Mouse (Mus musculus) liver, adult 2 months (tissue): ENCODE data around the gene Nlrp4f. TPM values are rescaled to one million over a fixed set of nuclear protein-coding genes. Genes with fewer than 3 reads are reported as not detected.

Source experiments
- DNase-seq: peaks from one replicate; pipeline ENCODE4 v3.0.0-alpha.2; 2011; ENCODE audit warnings: low read depth, low spot score; ENCODE audit errors: extremely low read depth
- H3K27ac ChIP-seq: fragments of 200-500 bp; replicated peaks from 2 replicates; pipeline ENCODE4 v1.5.1; 2012; ENCODE audit warnings: low read depth, mild to moderate bottlenecking, control low read depth, inconsistent platforms, low read length; ENCODE audit not compliant: insufficient read depth
- H3K27me3 ChIP-seq: fragments of 200-500 bp; 2 replicates; pipeline ENCODE4 v1.6.1; 2012; ENCODE audit warnings: mild to moderate bottlenecking, moderate library complexity, low read length, inconsistent platforms; ENCODE audit not compliant: control insufficient read depth, insufficient read depth
- H3K36me3 ChIP-seq: fragments of 200-500 bp; 2 replicates; pipeline ENCODE4 v1.6.1; 2012; ENCODE audit warnings: low read length, inconsistent platforms; ENCODE audit not compliant: control insufficient read depth, insufficient read depth
- H3K4me1 ChIP-seq: fragments of 200-500 bp; 2 replicates; pipeline ENCODE4 v1.6.1; 2011; ENCODE audit warnings: low read length; ENCODE audit not compliant: control insufficient read depth, insufficient read depth
- H3K4me3 ChIP-seq: fragments of 200-500 bp; 2 replicates; pipeline ENCODE4 v1.5.1; 2011; ENCODE audit warnings: low read depth, mild to moderate bottlenecking, control low read depth, low read length, moderate library complexity; ENCODE audit not compliant: insufficient read depth
- H3K79me2 ChIP-seq: fragments of 200-500 bp; 2 replicates; pipeline ENCODE4 v1.6.1; 2012; ENCODE audit warnings: inconsistent platforms, mild to moderate bottlenecking, low read length, moderate library complexity; ENCODE audit not compliant: control insufficient read depth, insufficient read depth
- H3K9ac ChIP-seq: fragments of 200-500 bp; 2 replicates; pipeline ENCODE4 v1.6.1; 2012; ENCODE audit warnings: low read depth, mild to moderate bottlenecking, control low read depth, inconsistent platforms, low read length
- CTCF ChIP-seq: fragments of 200-500 bp; IDR thresholded peaks from 2 replicates; pipeline ENCODE4 v1.5.1; 2011; ENCODE audit warnings: low read depth, low read length, control low read depth
- POLR2A ChIP-seq: fragments of 200-500 bp; IDR thresholded peaks from 2 replicates; pipeline ENCODE4 v1.6.1; 2011; ENCODE audit warnings: low read length, control low read depth; ENCODE audit not compliant: insufficient read depth; ENCODE audit errors: extremely low read depth
- WGBS: fragments of 180-500 bp; shearing (Covaris S2); methylation state at CpG from one replicate; pipeline ENCODE4 v1.1.7; 2018; 5-methylcytosine and 5-hydroxymethylcytosine counted together
- polyA plus RNA-seq: library from polyadenylated mRNA; depleted of rRNA; stranded (reverse); fragments of >200 nt; gene quantifications from 2 replicates; pipeline ENCODE4 v1.2.3, GENCODE M21; 2012; rRNA removed
- total RNA-seq: library from RNA; depleted of rRNA; stranded (reverse); fragments of >200 nt; gene quantifications from 2 replicates; pipeline ENCODE4 v1.2.3, GENCODE M21; 2014; rRNA removed

Nlrp4f gene
- total and polyA plus RNA-seq, 2 experiments, result not detected

DNA sequence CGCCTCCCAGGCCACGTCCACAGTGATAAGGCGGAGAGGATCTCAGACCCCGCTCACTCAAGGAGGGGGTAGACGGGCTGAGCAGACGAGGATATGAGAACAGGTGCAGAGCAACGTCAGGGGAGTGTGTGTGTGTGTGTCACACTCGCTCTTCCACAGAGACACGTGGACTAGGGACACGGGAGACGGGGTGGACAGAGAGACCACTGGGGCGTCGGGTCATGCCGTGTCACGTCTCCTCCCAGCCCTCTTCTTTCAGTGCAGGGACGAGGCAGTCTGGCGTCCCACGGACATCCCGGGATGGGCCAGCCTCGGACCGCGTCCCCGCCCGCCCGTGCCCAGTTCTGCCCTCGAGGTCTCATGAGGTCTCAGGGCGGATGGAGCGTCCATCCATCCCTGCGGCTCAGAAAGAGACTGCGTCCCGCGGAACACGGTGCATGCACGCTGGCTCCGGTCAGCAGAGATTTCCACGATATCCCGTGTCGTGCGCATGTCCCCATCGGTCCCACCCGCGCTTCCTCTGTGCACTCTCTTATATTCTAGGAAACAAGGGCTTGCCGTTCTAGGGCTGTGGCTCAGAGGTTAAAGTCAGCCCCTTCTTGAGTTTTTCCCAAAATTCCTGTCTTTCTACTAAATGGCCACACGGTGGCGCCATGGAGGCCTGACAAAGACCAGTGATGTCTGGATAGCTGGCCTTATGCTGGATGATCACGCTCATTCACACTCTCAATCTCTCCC lies 29.9 kb downstream of the Nlrp4f start:
- H3K9ac ChIP-seq, result no peak overlapping the region
- WGBS, result 17% methylated on average over 46 of the region's 46 CpGs
- H3K4me1 ChIP-seq, result peaks cover 3% of the 10 kb centered on the region; the same call in 1 of the 2 replicates
- H3K27ac ChIP-seq, result no peak overlapping the region
- DNase-seq, result peak; percentile 30
- no peaks in the 10 kb centered on the region; the same call in 1 of the 2 replicates for H3K27me3 ChIP-seq
- no peaks in the 10 kb centered on the region for H3K36me3 ChIP-seq
- peak overlapping the region; percentile 18; the same call in 1 of the 2 replicates for H3K4me3 ChIP-seq
- TF ChIP-seq POLR2A (no peak), CTCF (peak; percentile 79)
- H3K79me2 ChIP-seq, result no peaks in the 10 kb centered on the region

GRCm38 (mm10) chr13:65174102-65174501 lies 31.7 kb downstream of the Nlrp4f start:
- H3K79me2 ChIP-seq, result no peaks in the 10 kb centered on the region
- H3K36me3 ChIP-seq, result no peaks in the 10 kb centered on the region
- no peak for DNase-seq
- H3K27me3 ChIP-seq, result no peaks in the 10 kb centered on the region; the same call in 1 of the 2 replicates
- TF ChIP-seq CTCF, result no peak
- TF ChIP-seq POLR2A, result no peak
- H3K4me1 ChIP-seq, result peaks cover 3% of the 10 kb centered on the region; the same call in 1 of the 2 replicates
- H3K4me3 ChIP-seq, result no peak overlapping the region
- H3K27ac ChIP-seq, result no peak overlapping the region
- H3K9ac ChIP-seq, result no peak overlapping the region
- WGBS, result 82% methylated on average over 3 of the region's 3 CpGs

GRCm38 (mm10) chr13:65149940-65150339 lies 55.8 kb downstream of the Nlrp4f start, which contains the start of gene Olfr466:
TSS of gene Olfr466 (plus strand) at chr13:65150240.
- no peaks in the 10 kb centered on the region for H3K36me3 ChIP-seq
- no peak within 1 kb of the TSS for H3K9ac ChIP-seq
- H3K4me1 ChIP-seq, result no peaks in the 10 kb centered on the region
- TF ChIP-seq CTCF (no peak), POLR2A (no peak)
- no peak within 1 kb of the TSS for H3K27ac ChIP-seq
- DNase-seq, result no peak
- no peak within 1 kb of the TSS for H3K4me3 ChIP-seq
- H3K27me3 ChIP-seq, result no peaks in the 10 kb centered on the region
- WGBS, result 72% methylated on average over 1 of the region's 1 CpGs
- H3K79me2 ChIP-seq, result no peaks in the 10 kb centered on the region

GRCm38 (mm10) chr13:65137789-65138188 lies 68.0 kb downstream of the Nlrp4f start, which contains the start of gene Olfr465-ps1:
TSS of gene Olfr465-ps1 (plus strand) at chr13:65138089.
- H3K4me3 ChIP-seq, result no peak within 1 kb of the TSS
- no peaks in the 10 kb centered on the region for H3K27me3 ChIP-seq
- H3K36me3 ChIP-seq, result no peaks in the 10 kb centered on the region
- no peaks in the 10 kb centered on the region for H3K4me1 ChIP-seq
- H3K79me2 ChIP-seq, result no peaks in the 10 kb centered on the region
- no peak for DNase-seq
- no peak for TF ChIP-seq CTCF
- TF ChIP-seq POLR2A, result no peak
- WGBS, result 68% methylated on average over 4 of the region's 4 CpGs
- H3K9ac ChIP-seq, result no peak within 1 kb of the TSS
- no peak within 1 kb of the TSS for H3K27ac ChIP-seq

Other genes with a start within 250 kb of the Nlrp4f start
- not detected in 2 replicates for gene Spata31d1c, start 172.9 kb downstream of the Nlrp4f start, total RNA-seq
- gene Spata31d1c, start 172.9 kb downstream of the Nlrp4f start, polyA plus RNA-seq, result 0.02 TPM in 1 of 2 replicates, not detected in the other
- not detected in 2 replicates for gene Prss47, start 153.2 kb downstream of the Nlrp4f start, total RNA-seq
- not detected in 2 replicates for gene Prss47, start 153.2 kb downstream of the Nlrp4f start, polyA plus RNA-seq
- 29.2 and 35.0 TPM in 2 replicates for gene Mfsd14b, start 93.0 kb downstream of the Nlrp4f start, total RNA-seq
- 10.0 and 11.8 TPM in 2 replicates for gene Mfsd14b, start 93.0 kb downstream of the Nlrp4f start, polyA plus RNA-seq
- gene Olfr465-ps1, start 67.9 kb downstream of the Nlrp4f start, total RNA-seq, result not detected in 2 replicates
- gene Olfr465-ps1, start 67.9 kb downstream of the Nlrp4f start, polyA plus RNA-seq, result not detected in 2 replicates
- not detected in 2 replicates for gene Olfr466, start 55.7 kb downstream of the Nlrp4f start, total RNA-seq
- gene Olfr466, start 55.7 kb downstream of the Nlrp4f start, polyA plus RNA-seq, result not detected in 2 replicates
- gene Gm10775, start 53.6 kb upstream of the Nlrp4f start, total RNA-seq, result not detected in 2 replicates
- not detected in 2 replicates for gene Gm10775, start 53.6 kb upstream of the Nlrp4f start, polyA plus RNA-seq
- gene Zfp369, start 72.8 kb upstream of the Nlrp4f start, total RNA-seq, result 17.0 and 18.7 TPM in 2 replicates
- gene Zfp369, start 72.8 kb upstream of the Nlrp4f start, polyA plus RNA-seq, result 8.9 and 10.9 TPM in 2 replicates